Mouse (Mus musculus) ES-Bruce4 (cell line): ENCODE data around the gene Uvrag.

Source experiments
- CTCF ChIP-seq: IDR thresholded peaks from one replicate; pipeline ENCODE4 v1.8.1; 2011; ENCODE audit warnings: low read depth, low read length
- EP300 ChIP-seq: IDR thresholded peaks from 2 replicates; pipeline ENCODE4 v1.6.1; 2011; ENCODE audit warnings: low read depth, low read length; ENCODE audit not compliant: insufficient read depth

GRCm38 (mm10) chr7:99132597-99132996 is 8.3 kb downstream of the Uvrag start:
- TF ChIP-seq CTCF = no peak
- TF ChIP-seq EP300 = no peak
